Mouse (Mus musculus): Measurements from ENCODE around the gene Anapc7.
"Not testable (repeated sequence)": the region's sequence is repeated elsewhere in the genome, so short reads cannot be mapped to it uniquely, and the experiment has no call there.

Anapc7 gene

DNA sequence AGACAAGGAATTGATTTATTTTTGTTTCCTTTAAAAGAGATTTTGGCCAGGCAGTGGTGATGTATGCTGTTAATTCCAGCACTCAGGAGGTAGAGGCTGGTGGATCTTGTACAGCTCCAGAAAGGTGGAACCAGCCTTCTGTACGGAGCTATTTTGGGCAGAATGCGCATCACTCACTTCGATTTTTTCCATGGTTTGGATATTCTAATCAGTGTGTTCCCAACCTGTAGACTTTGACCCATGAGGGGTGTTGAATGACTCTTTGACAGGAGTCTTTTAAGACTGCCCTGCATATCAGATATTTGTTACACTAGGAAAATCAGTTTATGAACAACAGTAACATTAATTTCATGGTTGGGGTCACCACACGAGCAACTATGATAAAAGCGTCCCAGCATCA, 29.8 kb downstream of the Anapc7 start:
- DNase-seq (ENCODE audit: low spot score in 2 of 2) = no peak

GRCm38 (mm10) chr5:122452194-122452593, 30.7 kb downstream of the Anapc7 start:
- no peak for DNase-seq (ENCODE audit: low spot score in 2 of 2)

GRCm38 (mm10) chr5:122453188-122453587, 31.7 kb downstream of the Anapc7 start:
- DNase-seq (ENCODE audit: low spot score in 2 of 2) = no peak

GRCm38 (mm10) chr5:122454442-122454841, 32.9 kb downstream of the Anapc7 start:
- DNase-seq (ENCODE audit: low spot score in 2 of 2) = no peak

- DNase-seq (ENCODE audit: low spot score in 2 of 2) = no peak
Observed at GRCm38 (mm10) chr5:122454883-122455282, 33.4 kb downstream of the Anapc7 start.

DNA sequence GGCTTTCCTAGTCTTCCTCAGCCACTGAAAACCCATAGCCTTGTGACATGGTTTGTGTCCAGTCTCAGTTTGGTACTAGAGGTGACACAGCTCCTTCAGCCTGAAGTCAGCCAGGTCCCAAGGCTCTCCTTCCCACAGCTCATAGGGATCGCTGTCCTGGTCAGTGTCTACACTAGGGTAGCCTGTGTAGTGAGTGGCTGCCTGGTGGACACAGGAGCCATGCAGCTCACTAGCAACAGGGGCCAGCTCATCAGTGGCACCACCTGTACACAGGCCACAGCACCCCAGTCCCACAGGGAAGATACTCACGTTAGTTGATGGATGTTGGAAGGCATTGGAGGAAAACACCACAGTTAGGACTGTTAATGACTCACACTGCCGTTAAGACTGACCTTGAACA, 34.1 kb downstream of the Anapc7 start:
- no peak for DNase-seq (ENCODE audit: low spot score in 2 of 2)

- DNase-seq (ENCODE audit: low spot score in 2 of 2) = not testable (repeated sequence)
Observed at GRCm38 (mm10) chr5:122457054-122457453, 35.6 kb downstream of the Anapc7 start.

DNA sequence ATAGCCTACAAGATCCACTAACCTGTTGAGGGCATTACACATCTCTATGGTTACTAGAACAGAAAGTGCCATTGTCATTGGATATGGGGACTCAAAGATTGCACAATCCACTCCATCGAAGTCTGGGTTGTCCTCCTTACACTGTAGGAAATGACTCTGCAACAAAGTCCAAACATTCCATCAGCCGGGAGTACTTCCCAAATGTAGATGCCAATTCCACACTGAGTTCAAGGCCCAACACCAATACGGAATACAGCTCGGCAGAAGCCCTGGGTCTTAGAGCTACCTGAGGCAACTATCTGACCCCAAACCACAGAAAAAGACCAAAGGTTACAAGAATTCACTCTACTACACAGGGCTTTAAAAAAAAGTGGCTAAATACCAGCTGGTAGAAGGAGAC, 36.6 kb downstream of the Anapc7 start:
- no peak for DNase-seq (ENCODE audit: low spot score in 2 of 2)

GRCm38 (mm10) chr5:122459335-122459734, 37.8 kb downstream of the Anapc7 start:
- DNase-seq (ENCODE audit: low spot score in 2 of 2) = no peak

DNA sequence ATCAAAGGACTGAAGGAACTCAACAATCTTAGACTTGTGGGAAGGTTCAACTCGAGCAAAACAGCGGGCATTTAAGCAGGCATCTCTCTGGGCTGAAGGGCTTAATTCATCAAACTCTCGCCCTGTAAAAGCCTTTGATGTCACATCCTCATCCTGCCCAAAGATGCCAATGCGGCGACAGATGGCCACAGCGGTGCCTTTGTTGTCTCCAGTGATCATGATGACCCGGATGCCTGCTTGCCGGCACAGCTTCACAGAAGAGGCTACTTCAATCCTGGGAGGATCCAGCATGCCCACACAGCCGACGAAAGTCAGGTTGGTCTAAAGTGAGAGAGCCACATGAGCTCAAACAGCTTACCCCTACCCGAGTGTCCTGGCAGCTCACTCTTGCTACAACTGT, 39.2 kb downstream of the Anapc7 start:
- DNase-seq (ENCODE audit: low spot score in 2 of 2) = no peak

DNA sequence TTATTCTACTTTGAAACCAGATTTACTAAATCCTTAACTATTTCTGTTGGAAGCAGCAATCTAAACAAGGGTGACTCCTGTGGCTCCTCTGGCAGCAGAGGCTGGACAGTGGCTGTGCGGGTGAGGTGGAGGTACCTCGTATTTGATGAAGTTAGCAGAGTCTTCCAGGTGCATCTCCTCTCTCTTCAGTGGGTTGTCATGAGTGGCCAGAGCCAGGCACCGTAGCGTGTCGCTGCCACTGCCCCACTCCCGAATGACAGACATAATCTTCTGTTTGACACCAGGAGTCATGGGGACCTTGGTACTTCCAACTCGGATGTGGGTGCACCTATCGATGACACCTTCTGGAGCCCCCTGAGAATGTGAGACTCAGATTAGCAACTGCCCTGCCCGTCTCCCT, 39.9 kb downstream of the Anapc7 start:
- DNase-seq (ENCODE audit: low spot score in 2 of 2) = no peak

- DNase-seq (ENCODE audit: low spot score in 2 of 2) = no peak
Observed at GRCm38 (mm10) chr5:122471658-122472057, 50.2 kb downstream of the Anapc7 start.

GRCm38 (mm10) chr5:122474643-122475363, 53.3 kb downstream of the Anapc7 start:
- no peak for DNase-seq (ENCODE audit: low spot score in 2 of 2)

DNA sequence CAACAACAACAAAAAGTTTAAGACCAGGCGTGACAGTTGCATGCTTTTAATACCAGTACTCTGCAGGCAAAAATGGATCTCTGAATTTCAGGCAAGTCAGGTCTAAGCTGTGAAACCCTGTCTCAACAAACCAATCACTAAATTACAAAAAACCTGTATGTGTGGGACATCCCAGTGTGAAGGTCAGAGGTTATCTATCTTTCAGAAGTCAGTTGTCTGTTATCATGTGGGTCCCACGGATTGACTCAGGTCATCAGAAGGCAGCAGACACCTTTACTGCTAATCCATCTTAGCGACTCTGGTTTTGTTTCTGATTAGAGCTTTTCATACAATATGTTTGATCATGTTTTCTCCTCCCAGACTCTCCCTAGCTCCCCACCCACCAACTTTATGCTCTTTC, 54.6 kb downstream of the Anapc7 start:
- no peak for DNase-seq (ENCODE audit: low spot score in 2 of 2)

DNA sequence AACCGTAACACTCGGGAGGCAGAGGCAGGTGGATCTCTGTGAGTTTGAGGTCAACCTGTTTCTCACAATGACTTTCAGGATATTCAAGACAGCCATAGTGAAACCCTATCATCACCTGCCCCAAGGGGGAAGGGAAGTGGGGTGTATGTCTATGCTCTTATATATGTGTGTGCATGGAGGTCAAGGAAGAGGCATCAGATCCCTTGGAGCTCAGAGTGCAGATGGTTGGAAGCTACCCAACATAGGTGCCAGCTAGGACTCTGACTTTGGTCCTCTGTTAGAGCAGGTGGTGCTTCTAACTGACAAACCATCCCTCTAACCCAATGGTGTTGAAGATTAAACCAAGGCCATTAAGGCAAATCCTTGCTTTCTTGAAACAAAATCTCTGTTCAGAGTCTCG, 56.0 kb downstream of the Anapc7 start:
- no peak for DNase-seq (ENCODE audit: low spot score in 2 of 2)

GRCm38 (mm10) chr5:122479131-122479530, 57.6 kb downstream of the Anapc7 start:
- no peak for DNase-seq (ENCODE audit: low spot score in 2 of 2)

GRCm38 (mm10) chr5:122481844-122482243, 60.4 kb downstream of the Anapc7 start:
- no peak for DNase-seq (ENCODE audit: low spot score in 2 of 2)

DNA sequence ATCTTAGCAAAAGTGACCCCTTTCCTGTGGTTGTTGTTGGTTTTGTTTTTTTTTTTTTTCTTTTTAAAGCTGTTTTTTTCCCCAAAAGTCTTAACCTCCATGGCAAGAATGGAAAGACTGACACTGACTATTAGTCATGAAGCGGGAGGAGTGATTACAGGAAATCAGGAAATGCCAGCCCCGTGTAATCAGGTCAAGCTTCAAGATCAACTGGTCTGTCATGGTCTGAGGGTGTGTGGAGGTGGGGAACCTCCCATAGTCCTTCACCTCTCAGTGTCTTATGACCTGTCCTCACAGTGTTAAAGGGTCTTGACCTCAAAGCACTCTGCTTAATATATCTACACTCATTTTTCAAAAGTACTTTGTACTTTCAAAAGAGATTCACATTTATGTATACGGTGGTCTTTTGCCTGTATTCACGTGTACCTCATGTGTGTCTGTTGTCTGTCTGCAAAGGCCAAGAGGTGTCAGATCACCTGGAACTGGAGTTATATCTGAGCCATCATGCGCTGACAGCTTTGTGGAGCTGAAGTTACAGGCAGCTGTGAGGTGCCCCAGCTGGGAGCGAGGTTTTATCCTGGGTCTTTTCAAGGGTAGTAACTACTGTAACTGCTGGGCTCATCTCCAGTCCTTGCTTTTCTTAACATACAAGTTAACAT, 61.4 kb downstream of the Anapc7 start:
- DNase-seq (ENCODE audit: low spot score in 2 of 2) = no peak

- not testable (repeated sequence) for DNase-seq (ENCODE audit: low spot score in 2 of 2)
Observed at GRCm38 (mm10) chr5:122486243-122486642, 64.8 kb downstream of the Anapc7 start.

GRCm38 (mm10) chr5:122487825-122488224, 66.3 kb downstream of the Anapc7 start:
- no peak for DNase-seq (ENCODE audit: low spot score in 2 of 2)

DNA sequence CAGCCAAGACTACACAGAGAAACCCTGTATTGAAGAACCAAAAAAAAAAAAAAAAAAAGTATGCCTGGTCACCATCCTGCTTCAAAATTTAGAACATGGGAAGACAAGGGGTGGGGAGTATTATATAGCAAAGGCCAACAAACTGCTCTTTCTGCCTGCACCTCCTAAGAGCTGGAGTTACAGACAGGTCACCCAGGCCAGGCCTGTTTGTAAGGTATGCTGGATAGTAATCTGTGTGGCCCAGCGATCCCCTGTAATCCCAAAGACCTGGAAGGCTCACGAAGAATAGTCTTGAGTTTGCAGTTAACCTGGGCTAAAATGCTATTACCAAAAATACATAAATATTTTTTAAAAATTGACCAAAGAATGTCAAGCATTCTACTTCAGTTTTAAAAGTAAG, 68.7 kb downstream of the Anapc7 start:
- no peak for DNase-seq (ENCODE audit: low spot score in 2 of 2)

- DNase-seq (ENCODE audit: low spot score in 2 of 2) = no peak
Observed at GRCm38 (mm10) chr5:122491385-122491784, 69.9 kb downstream of the Anapc7 start.

DNA sequence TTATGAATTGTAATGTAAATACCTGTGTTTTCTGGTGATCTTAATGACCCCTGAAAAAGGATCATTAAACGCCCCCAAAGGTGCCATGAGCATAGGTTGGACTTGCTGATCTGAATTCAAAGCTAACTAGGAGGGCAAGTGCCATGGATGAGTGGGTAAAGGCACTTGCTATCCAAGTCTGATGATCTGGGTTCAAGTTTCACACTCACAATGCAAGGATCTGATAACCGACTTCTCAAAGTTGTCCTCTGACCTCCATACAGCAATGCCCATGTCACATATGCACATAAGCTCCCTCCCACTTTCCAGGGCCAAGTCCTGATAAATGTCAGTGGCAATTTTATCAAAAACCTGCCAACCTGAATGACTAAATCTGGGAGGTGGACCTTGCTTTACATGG, 71.5 kb downstream of the Anapc7 start:
- no peak for DNase-seq (ENCODE audit: low spot score in 2 of 2)

GRCm38 (mm10) chr5:122494449-122494848, 73.0 kb downstream of the Anapc7 start:
- DNase-seq (ENCODE audit: low spot score in 2 of 2) = no peak

Data from left cerebral cortex, adult 9 months (tissue).